Mouse (Mus musculus): ENCODE measurements around the gene Xkr8. TPM values are rescaled to one million over a fixed set of nuclear protein-coding genes. Genes with fewer than 3 reads are reported as not detected.

The Xkr8 gene
- polyA plus RNA-seq, 1 experiment from 2014 or later = 6.1 TPM

DNA sequence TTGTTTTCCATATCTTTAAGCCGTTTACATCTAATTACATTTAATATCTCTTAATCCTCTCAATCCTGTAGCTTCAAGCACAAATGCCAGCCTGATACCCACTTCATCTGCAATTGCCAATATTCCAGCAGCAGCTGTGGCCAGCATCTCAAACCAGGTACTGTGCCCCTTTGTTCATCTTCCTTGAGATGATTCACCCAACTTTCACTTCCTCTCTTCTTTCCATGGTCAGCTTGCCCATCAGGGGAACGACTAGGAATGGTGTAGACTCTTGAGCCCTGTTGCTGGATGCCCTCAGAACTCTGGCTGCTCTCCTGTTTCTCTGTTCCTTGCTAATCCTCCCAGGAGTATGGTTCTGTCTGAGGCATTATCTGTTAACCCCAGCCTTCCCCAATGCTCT is 42.7 kb downstream of the Xkr8 start:
- no peaks in the 10 kb centered on the region; the same call in 1 of the 2 replicates for H3K36me3 ChIP-seq (replicated peaks; ENCODE audit: control insufficient read depth, insufficient read depth, low read depth, low read length)
- ATAC-seq (replicated peaks; ENCODE audit: insufficient number of reproducible peaks, low FRiP score, low TSS enrichment, low read depth) = no peak
- 83% methylated on average over 2 of the region's 2 CpGs for WGBS

DNA sequence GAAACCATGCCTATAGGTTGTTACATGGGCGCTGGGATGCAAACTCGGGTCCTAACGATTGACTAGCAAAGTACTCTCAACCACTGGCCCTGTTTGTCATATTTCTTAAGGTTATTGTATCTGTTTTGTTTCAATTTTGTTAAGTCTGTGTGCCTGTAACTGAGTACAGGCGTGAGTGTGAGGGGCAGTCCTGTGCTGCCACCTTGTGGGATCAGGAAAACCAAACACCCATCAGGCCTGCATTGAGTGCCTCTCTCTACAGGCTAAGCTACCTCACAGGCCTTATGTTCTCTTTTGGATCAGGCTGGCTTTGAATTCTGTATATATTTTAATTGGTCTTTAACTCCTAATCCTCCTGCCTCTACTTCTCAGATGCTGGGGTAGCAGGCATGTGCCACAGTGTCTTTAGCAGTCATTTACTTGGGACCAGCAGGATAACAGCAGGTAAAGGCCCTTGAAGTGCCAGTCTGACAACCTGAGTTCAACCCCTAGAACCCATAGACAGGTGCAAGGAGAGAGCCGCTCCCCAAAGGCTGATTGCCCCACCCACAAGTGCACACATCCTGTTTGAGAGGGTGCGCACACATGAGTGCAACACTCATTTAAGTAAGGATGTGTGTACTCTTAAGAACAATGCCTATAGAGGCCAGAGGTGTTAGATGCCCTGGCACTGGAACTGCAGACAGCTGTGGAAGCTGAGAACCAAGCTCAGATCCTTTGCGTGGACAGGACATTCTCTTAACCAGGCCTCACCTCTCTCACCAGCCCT is 55.4 kb downstream of the Xkr8 start:
- H3K9me3 ChIP-seq (replicated peaks; ENCODE audit: control insufficient read depth, low read length) = no peaks in the 10 kb centered on the region
- H3K4me2 ChIP-seq (ENCODE audit: low read depth, low read length) = no peak overlapping the region
- no peaks in the 10 kb centered on the region; the same call in 1 of the 2 replicates for H3K36me3 ChIP-seq (replicated peaks; ENCODE audit: control insufficient read depth, insufficient read depth, low read depth, low read length)
- H3K4me3 ChIP-seq (ENCODE audit: low read depth, low read length) = no peak overlapping the region
- DNase-seq (ENCODE audit: low spot score) = peak; percentile 12
- H3K27me3 ChIP-seq (ENCODE audit: control insufficient read depth, insufficient read depth, low read length) = no peaks in the 10 kb centered on the region
- no peak overlapping the region for H3K9ac ChIP-seq (replicated peaks; ENCODE audit: low read length)
- no peak overlapping the region for H3K27ac ChIP-seq (replicated peaks; ENCODE audit: low read depth, low read length)
- no peak for ATAC-seq (replicated peaks; ENCODE audit: insufficient number of reproducible peaks, low FRiP score, low TSS enrichment, low read depth)
- 84% methylated on average over 7 of the region's 7 CpGs for WGBS
- no peaks in the 10 kb centered on the region for H3K4me1 ChIP-seq (ENCODE audit: control insufficient read depth, insufficient read depth, low read length)

More for the DNA sequence above, 42.7 kb downstream of the Xkr8 start:
- H3K4me3 ChIP-seq (ENCODE audit: low read depth, low read length) = no peak overlapping the region
- H3K27me3 ChIP-seq (ENCODE audit: control insufficient read depth, insufficient read depth, low read length) = no peaks in the 10 kb centered on the region
- no peaks in the 10 kb centered on the region for H3K4me1 ChIP-seq (ENCODE audit: control insufficient read depth, insufficient read depth, low read length)
- H3K9me3 ChIP-seq (replicated peaks; ENCODE audit: control insufficient read depth, low read length) = no peaks in the 10 kb centered on the region
- DNase-seq (ENCODE audit: low spot score) = no peak
- no peak overlapping the region for H3K4me2 ChIP-seq (ENCODE audit: low read depth, low read length)
- H3K27ac ChIP-seq (replicated peaks; ENCODE audit: low read depth, low read length) = no peak overlapping the region
- H3K9ac ChIP-seq (replicated peaks; ENCODE audit: low read length) = no peak overlapping the region

Other genes starting within 250 kb of the Xkr8 start
- gene Sesn2, start 222.0 kb downstream of the Xkr8 start, polyA plus RNA-seq (2014; fragmentation: Nextera tagmentation; extraction: Ambion mirVana) = 5.8 and 6.0 TPM in 2 replicates
- gene Atpif1, start 198.9 kb downstream of the Xkr8 start, polyA plus RNA-seq (2014; fragmentation: Nextera tagmentation; extraction: Ambion mirVana) = 1,114 and 1,125 TPM in 2 replicates
- 249 and 255 TPM in 2 replicates for gene Dnajc8, start 197.0 kb downstream of the Xkr8 start, polyA plus RNA-seq (2014; fragmentation: Nextera tagmentation; extraction: Ambion mirVana)
- 0.25 and 0.34 TPM in 2 replicates for gene Ptafr, start 168.5 kb downstream of the Xkr8 start, polyA plus RNA-seq (2014; fragmentation: Nextera tagmentation; extraction: Ambion mirVana)
- 37.1 and 41.0 TPM in 2 replicates for gene Eya3, start 93.6 kb downstream of the Xkr8 start, polyA plus RNA-seq (2014; fragmentation: Nextera tagmentation; extraction: Ambion mirVana)
- gene Smpdl3b, start 24.7 kb upstream of the Xkr8 start, polyA plus RNA-seq (2014; fragmentation: Nextera tagmentation; extraction: Ambion mirVana) = 3.2 and 3.9 TPM in 2 replicates
- 164 and 176 TPM in 2 replicates for gene Rpa2, start 35.8 kb upstream of the Xkr8 start, polyA plus RNA-seq (2014; fragmentation: Nextera tagmentation; extraction: Ambion mirVana)
- 0.63 and 1.0 TPM in 2 replicates for gene Themis2, start 63.8 kb upstream of the Xkr8 start, polyA plus RNA-seq (2014; fragmentation: Nextera tagmentation; extraction: Ambion mirVana)
- 117 and 124 TPM in 2 replicates for gene Ppp1r8, start 110.6 kb upstream of the Xkr8 start, polyA plus RNA-seq (2014; fragmentation: Nextera tagmentation; extraction: Ambion mirVana)
- 82.1 and 84.8 TPM in 2 replicates for gene Stx12, start 152.0 kb upstream of the Xkr8 start, polyA plus RNA-seq (2014; fragmentation: Nextera tagmentation; extraction: Ambion mirVana)
- gene Fam76a, start 190.0 kb upstream of the Xkr8 start, polyA plus RNA-seq (2014; fragmentation: Nextera tagmentation; extraction: Ambion mirVana) = 26.3 and 36.6 TPM in 2 replicates
- gene Fgr, start 241.5 kb upstream of the Xkr8 start, polyA plus RNA-seq (2014; fragmentation: Nextera tagmentation; extraction: Ambion mirVana) = 0.08 and 0.20 TPM in 2 replicates